Mouse (Mus musculus) ZHBTc4 (cell line): ENCODE measurements at regions not wholly inside any gene's neighbourhood (a gene's known extent, or its start where the extent isn't known, plus 50 kb on each side); places are given as distances from the start of the nearest gene placed in this dataset.

Experiments
- DNase-seq: peaks from one replicate; pipeline ENCODE4 v3.0.0-alpha.2; 2011; ENCODE audit warnings: low read depth, low spot score

- no peak for DNase-seq
These were observed 205.2 kb upstream of the A230072I06Rik start for GRCm38 (mm10) chr8:12073311-12073999.

GRCm38 (mm10) chr8:12075943-12076342, 202.7 kb upstream of the A230072I06Rik start:
- no peak for DNase-seq

GRCm38 (mm10) chr8:12076811-12077375, 201.7 kb upstream of the A230072I06Rik start:
- DNase-seq = no peak

- no peak for DNase-seq
These were observed 200.7 kb upstream of the A230072I06Rik start for GRCm38 (mm10) chr8:12077896-12078295.

GRCm38 (mm10) chr8:12078679-12079566, 199.7 kb upstream of the A230072I06Rik start:
- DNase-seq = no peak

GRCm38 (mm10) chr8:12081536-12081935, 197.1 kb upstream of the A230072I06Rik start:
- no peak for DNase-seq

GRCm38 (mm10) chr8:12087192-12087800, 191.3 kb upstream of the A230072I06Rik start:
- no peak for DNase-seq

- DNase-seq = no peak
These were observed 178.5 kb upstream of the A230072I06Rik start for GRCm38 (mm10) chr8:12100145-12100544.

- DNase-seq = peak; percentile 24
These were observed 175.3 kb upstream of the A230072I06Rik start for GRCm38 (mm10) chr8:12103296-12103695.

GRCm38 (mm10) chr8:12105106-12105901, 173.3 kb upstream of the A230072I06Rik start:
- DNase-seq = peak; percentile 58

- DNase-seq = no peak
These were observed 170.0 kb upstream of the A230072I06Rik start for GRCm38 (mm10) chr8:12108578-12108977.

GRCm38 (mm10) chr8:12111626-12112025, 167.0 kb upstream of the A230072I06Rik start:
- DNase-seq = no peak

GRCm38 (mm10) chr8:12113023-12113422, 165.6 kb upstream of the A230072I06Rik start:
- DNase-seq = peak; percentile 52

GRCm38 (mm10) chr8:12126374-12127001, 152.1 kb upstream of the A230072I06Rik start:
- no peak for DNase-seq

GRCm38 (mm10) chr8:12127106-12127800, 151.4 kb upstream of the A230072I06Rik start:
- DNase-seq = peak; percentile 33

GRCm38 (mm10) chr8:12127801-12128490, 150.7 kb upstream of the A230072I06Rik start:
- DNase-seq = no peak

- peak; percentile 51 for DNase-seq
These were observed 148.0 kb upstream of the A230072I06Rik start for GRCm38 (mm10) chr8:12130591-12130990.

- DNase-seq = no peak
These were observed 144.4 kb upstream of the A230072I06Rik start for GRCm38 (mm10) chr8:12134200-12134599.

- no peak for DNase-seq
These were observed 143.0 kb upstream of the A230072I06Rik start for GRCm38 (mm10) chr8:12135392-12136177.
